Mouse (Mus musculus): ENCODE results near the gene Ccl17. TPM values are rescaled to one million over a fixed set of nuclear protein-coding genes. Genes with fewer than 3 reads are reported as not detected.

The Ccl17 gene
- polyA plus RNA-seq, 1 experiment from 2014 or later, result not detected

- no peaks in the 10 kb centered on the region for H3K9me3 ChIP-seq (replicated peaks)
- 81% methylated on average over 21 of the region's 21 CpGs for WGBS
- no peak overlapping the region for H3K4me3 ChIP-seq
- H3K36me3 ChIP-seq, result peaks cover 13% of the 10 kb centered on the region; the same call in 1 of the 2 replicates
- H3K27me3 ChIP-seq (ENCODE audit: low read depth, poor library complexity, severe bottlenecking), result peaks cover 21% of the 10 kb centered on the region; the same call in 1 of the 2 replicates
- peaks cover 39% of the 10 kb centered on the region for H3K4me1 ChIP-seq
- DNase-seq (ENCODE audit: low spot score), result no peak
- H3K27ac ChIP-seq (replicated peaks), result no peak overlapping the region
Measured at GRCm38 (mm10) chr8:94780491-94781154, 29.6 kb upstream of the Ccl17 start.

GRCm38 (mm10) chr8:94781155-94781837, 29.0 kb upstream of the Ccl17 start:
- DNase-seq (ENCODE audit: low spot score), result no peak
- peaks cover 39% of the 10 kb centered on the region for H3K4me1 ChIP-seq
- peak overlapping the region; percentile 63 for H3K27ac ChIP-seq (replicated peaks)
- H3K27me3 ChIP-seq (ENCODE audit: low read depth, poor library complexity, severe bottlenecking), result peaks cover 21% of the 10 kb centered on the region; the same call in 1 of the 2 replicates
- peaks cover 13% of the 10 kb centered on the region; the same call in 1 of the 2 replicates for H3K36me3 ChIP-seq
- 0 out of 2 replicates have a peak overlapping the region, but pooled peaks have one; percentile 4 for H3K4me3 ChIP-seq
- WGBS, result 61% methylated on average over 7 of the region's 7 CpGs
- no peaks in the 10 kb centered on the region for H3K9me3 ChIP-seq (replicated peaks)

- Histone ChIP-seq H3K27ac (replicated peaks) (peak overlapping the region; percentile 63), H3K9me3 (replicated peaks) (no peaks in the 10 kb centered on the region), H3K4me3 (0 out of 2 replicates have a peak overlapping the region, but pooled peaks have one; percentile 4), H3K36me3 (peaks cover 13% of the 10 kb centered on the region; the same call in 1 of the 2 replicates), H3K4me1 (peaks cover 39% of the 10 kb centered on the region), H3K27me3 (ENCODE audit: low read depth, poor library complexity, severe bottlenecking) (peaks cover 22% of the 10 kb centered on the region; the same call in 1 of the 2 replicates)
- no peak for DNase-seq (ENCODE audit: low spot score)
- 6% methylated on average over 11 of the region's 11 CpGs for WGBS
Measured at GRCm38 (mm10) chr8:94781838-94782235, 28.4 kb upstream of the Ccl17 start.

- peaks cover 38% of the 10 kb centered on the region for H3K4me1 ChIP-seq
- no peak overlapping the region for H3K27ac ChIP-seq (replicated peaks)
- H3K27me3 ChIP-seq (ENCODE audit: low read depth, poor library complexity, severe bottlenecking), result peaks cover 25% of the 10 kb centered on the region; the same call in 1 of the 2 replicates
- WGBS, result 83% methylated on average over 4 of the region's 4 CpGs
- H3K36me3 ChIP-seq, result peaks cover 13% of the 10 kb centered on the region; the same call in 1 of the 2 replicates
- H3K4me3 ChIP-seq, result no peak overlapping the region
- H3K9me3 ChIP-seq (replicated peaks), result no peaks in the 10 kb centered on the region
- no peak for DNase-seq (ENCODE audit: low spot score)
Measured at GRCm38 (mm10) chr8:94783890-94784289, 26.4 kb upstream of the Ccl17 start.

- Histone ChIP-seq H3K27me3 (ENCODE audit: low read depth, poor library complexity, severe bottlenecking) (peaks cover 24% of the 10 kb centered on the region; the same call in 1 of the 2 replicates), H3K4me3 (no peak overlapping the region), H3K9me3 (replicated peaks) (no peaks in the 10 kb centered on the region), H3K27ac (replicated peaks) (no peak overlapping the region; the same call in 1 of the 2 replicates), H3K36me3 (0 out of 2 replicates have a peak, but pooled peaks cover 5% of the 10 kb centered on the region), H3K4me1 (peaks cover 45% of the 10 kb centered on the region)
- WGBS, result 72% methylated on average over 12 of the region's 12 CpGs
- no peak for DNase-seq (ENCODE audit: low spot score)
Measured at GRCm38 (mm10) chr8:94785247-94785985, 24.8 kb upstream of the Ccl17 start.

GRCm38 (mm10) chr8:94785995-94786595, 24.2 kb upstream of the Ccl17 start:
- no peak for DNase-seq (ENCODE audit: low spot score)
- WGBS, result 75% methylated on average over 6 of the region's 6 CpGs
- no peak overlapping the region for H3K27ac ChIP-seq (replicated peaks)
- H3K36me3 ChIP-seq, result no peaks in the 10 kb centered on the region
- peaks cover 42% of the 10 kb centered on the region for H3K4me1 ChIP-seq
- no peak overlapping the region for H3K4me3 ChIP-seq
- no peaks in the 10 kb centered on the region for H3K9me3 ChIP-seq (replicated peaks)
- peaks cover 17% of the 10 kb centered on the region; the same call in 1 of the 2 replicates for H3K27me3 ChIP-seq (ENCODE audit: low read depth, poor library complexity, severe bottlenecking)

GRCm38 (mm10) chr8:94787524-94788501, 22.4 kb upstream of the Ccl17 start:
- no peak for DNase-seq (ENCODE audit: low spot score)
- Histone ChIP-seq H3K4me3 (no peak overlapping the region), H3K27me3 (ENCODE audit: low read depth, poor library complexity, severe bottlenecking) (peaks cover 11% of the 10 kb centered on the region; the same call in 1 of the 2 replicates), H3K27ac (replicated peaks) (no peak overlapping the region), H3K36me3 (no peaks in the 10 kb centered on the region), H3K4me1 (peaks cover 27% of the 10 kb centered on the region), H3K9me3 (replicated peaks) (no peaks in the 10 kb centered on the region)
- WGBS, result 74% methylated on average over 15 of the region's 15 CpGs

- H3K36me3 ChIP-seq, result no peaks in the 10 kb centered on the region
- no peaks in the 10 kb centered on the region for H3K9me3 ChIP-seq (replicated peaks)
- H3K27ac ChIP-seq (replicated peaks), result peak overlapping the region; percentile 61
- 47% methylated on average over 10 of the region's 10 CpGs for WGBS
- DNase-seq (ENCODE audit: low spot score), result no peak
- H3K4me1 ChIP-seq, result peaks cover 27% of the 10 kb centered on the region
- no peak overlapping the region for H3K4me3 ChIP-seq
- peaks cover 11% of the 10 kb centered on the region; the same call in 1 of the 2 replicates for H3K27me3 ChIP-seq (ENCODE audit: low read depth, poor library complexity, severe bottlenecking)
Measured at GRCm38 (mm10) chr8:94789256-94789955, 20.8 kb upstream of the Ccl17 start.

- no peak overlapping the region for H3K27ac ChIP-seq (replicated peaks)
- 93% methylated on average over 4 of the region's 4 CpGs for WGBS
- no peak for DNase-seq (ENCODE audit: low spot score)
- H3K9me3 ChIP-seq (replicated peaks), result no peaks in the 10 kb centered on the region
- H3K4me1 ChIP-seq, result peaks cover 13% of the 10 kb centered on the region
- no peaks in the 10 kb centered on the region for H3K36me3 ChIP-seq
- no peaks in the 10 kb centered on the region for H3K27me3 ChIP-seq (ENCODE audit: low read depth, poor library complexity, severe bottlenecking)
- H3K4me3 ChIP-seq, result no peak overlapping the region
Measured at GRCm38 (mm10) chr8:94794368-94794767, 15.9 kb upstream of the Ccl17 start.

- Histone ChIP-seq H3K27me3 (ENCODE audit: low read depth, poor library complexity, severe bottlenecking) (no peaks in the 10 kb centered on the region), H3K4me1 (peaks cover 9% of the 10 kb centered on the region), H3K4me3 (no peak overlapping the region), H3K36me3 (no peaks in the 10 kb centered on the region), H3K9me3 (replicated peaks) (no peaks in the 10 kb centered on the region), H3K27ac (replicated peaks) (no peak overlapping the region)
- 97% methylated on average over 2 of the region's 2 CpGs for WGBS
- no peak for DNase-seq (ENCODE audit: low spot score)
Measured at GRCm38 (mm10) chr8:94794782-94795181, 15.5 kb upstream of the Ccl17 start.

Measured in midbrain, embryonic 10.5 days (tissue).